In genomic region chr14:59478699-59479098, GRCm38 (mm10) we compare ENCODE assay signal across 9 mouse cellular contexts. TPM values are rescaled to one million over a fixed set of nuclear protein-coding genes. Genes with fewer than 3 reads are reported as not detected.
DNase-seq lines count a peak whose midpoint lies in the region; ATAC-seq lines count a peak whose summit lies in the region.
"Had no signal": no experiment of that assay in that cellular context is flagged by ENCODE, and none has a peak within 500 bp of the region (broad histone marks: within the 10 kb centered on the region; RNA-seq: fewer than 3 reads in every experiment).

No protein-coding gene starts in this region.

- H3K9ac ChIP-seq in stomach, embryonic 16.5 days (ENCODE audit: low read length), result no peak overlapping the region

- no peaks in the 10 kb centered on the region for H3K36me3 ChIP-seq in stomach, embryonic 16.5 days (ENCODE audit: control insufficient read depth, insufficient read depth, low read length)

- ATAC-seq in stomach, embryonic 16.5 days (ENCODE audit: insufficient read depth, low FRiP score), result 0 out of 2 replicates have a peak, but pooled peaks have one; percentile 66
- ATAC-seq in monocyte, adult 5-6 weeks (replicated peaks; ENCODE audit: insufficient number of reproducible peaks, low FRiP score, low TSS enrichment, poor library complexity, severe bottlenecking), result no peak

- DNase-seq in frontal cortex, postnatal 36 days (ENCODE audit: low spot score in 2 of 2), result peak; percentile 33 to 53
- DNase-seq in frontal cortex, postnatal 25 days (ENCODE audit: low spot score in 2 of 2), result no peak
- peak; percentile 13 for DNase-seq in NIH3T3 (ENCODE audit: low read depth)
- DNase-seq in heart, adult 9 months (ENCODE audit: low spot score in 2 of 2), result peak; percentile 46 to 61
- peak; percentile 3 to 9 for DNase-seq in kidney, postnatal 4 days
- no peak for DNase-seq in B cell, adult 2 months

- H3K4me3 ChIP-seq in stomach, embryonic 16.5 days (replicated peaks; ENCODE audit: low read length), result 0 out of 2 replicates have a peak overlapping the region, but pooled peaks have one; percentile 4
- H3K4me3 ChIP-seq: erythroblast, embryonic 14.5 days had no signal

- peak overlapping the region; percentile 27; the same call in 1 of the 2 replicates for H3K4me2 ChIP-seq in stomach, embryonic 16.5 days (ENCODE audit: low read depth, low read length)

- H3K9me3 ChIP-seq in stomach, embryonic 16.5 days (replicated peaks; ENCODE audit: control insufficient read depth, low read length), result no peaks in the 10 kb centered on the region

- H3K4me1 ChIP-seq in stomach, embryonic 16.5 days (ENCODE audit: control insufficient read depth, insufficient read depth, low read length), result peaks cover 7% of the 10 kb centered on the region; the same call in 1 of the 2 replicates

- 33% methylated on average over 6 of the region's 6 CpGs for WGBS in stomach, embryonic 16.5 days

- H3K27me3 ChIP-seq in stomach, embryonic 16.5 days (ENCODE audit: control insufficient read depth, insufficient read depth, low read length), result no peaks in the 10 kb centered on the region

- H3K27ac ChIP-seq in stomach, embryonic 16.5 days (ENCODE audit: low read length), result peak overlapping the region; percentile 60

RNA-seq across cellular contexts. Expression of gene Cab39l, which starts 37.9 kb away (rescaled TPM):
- 43.5 TPM in 2 replicates for polyA plus RNA-seq in stomach, embryonic 16.5 days (2015; fragmentation: Nextera tagmentation; extraction: Ambion mirVana)
- total RNA-seq in monocyte, adult 5-6 weeks (2017), result 13.2 to 39.5 TPM (median 26.0 TPM) in 3 replicates

RNA-seq across cellular contexts. Expression of gene Setdb2, which starts 38.0 kb away (rescaled TPM):
- 8.0 and 10.0 TPM in 2 replicates for polyA plus RNA-seq in stomach, embryonic 16.5 days (2015; fragmentation: Nextera tagmentation; extraction: Ambion mirVana)
- 42.6 to 56.7 TPM (median 54.3 TPM) in 3 replicates for total RNA-seq in monocyte, adult 5-6 weeks (2017)

Comparison
In these comparisons a context has a peak if more than half of its experiments do, and no peak if none do; other contexts are left out.
1. DNase-seq: peak in frontal cortex, postnatal 36 days (2 of 2), NIH3T3 (single experiment), heart, adult 9 months (2 of 2) and kidney, postnatal 4 days (2 of 2); none in frontal cortex, postnatal 25 days (0 of 2) and B cell, adult 2 months (0 of 2).